Mouse (Mus musculus) brain, embryonic 14.5 days (tissue): ENCODE measurements at regions not wholly inside any gene's neighbourhood (a gene's known extent, or its start where the extent isn't known, plus 50 kb on each side); places are given as distances from the start of the nearest gene placed in this dataset.

ENCODE experiments used
- CTCF ChIP-seq: fragments of 200-500 bp; IDR thresholded peaks from 2 replicates; pipeline ENCODE4 v1.5.1; 2012; ENCODE audit warnings: inconsistent platforms, mild to moderate bottlenecking, moderate library complexity, borderline replicate concordance; ENCODE audit not compliant: insufficient read depth, insufficient read length; ENCODE audit errors: extremely low read depth
- POLR2A ChIP-seq: fragments of 200-500 bp; IDR thresholded peaks from 2 replicates; pipeline ENCODE4 v1.6.1; 2012; ENCODE audit warnings: mild to moderate bottlenecking, inconsistent platforms, borderline replicate concordance; ENCODE audit not compliant: poor library complexity, insufficient read depth, insufficient read length, severe bottlenecking; ENCODE audit errors: extremely low read depth

- no peak for TF ChIP-seq CTCF
- no peak for TF ChIP-seq POLR2A
Observed at GRCm38 (mm10) chr8:90463708-90464107, 115.6 kb upstream of the Tox3 start.
